Mouse (Mus musculus): ENCODE results near the gene Ier3. TPM values are rescaled to one million over a fixed set of nuclear protein-coding genes. Genes with fewer than 3 reads are reported as not detected.

Ier3 gene
- polyA plus RNA-seq (2012; rRNA removed), result 6.1 and 8.6 TPM in 2 replicates

- Histone ChIP-seq H3K27ac (ENCODE audit: insufficient read depth, low read depth, low read length) (peak within 1 kb of the TSS; percentile 72), H3K4me1 (ENCODE audit: control insufficient read depth, insufficient read depth, insufficient read length, low read length) (peaks cover 2% of the 10 kb centered on the region; the same call in 1 of the 2 replicates), H3K27me3 (ENCODE audit: control insufficient read depth, insufficient read depth, low read length) (no peaks in the 10 kb centered on the region), H3K4me3 (ENCODE audit: low read depth, low read length) (peak within 1 kb of the TSS; percentile 74), H3K36me3 (ENCODE audit: control insufficient read depth, insufficient read depth, low read length) (peaks cover 3% of the 10 kb centered on the region; the same call in 1 of the 2 replicates)
- TF ChIP-seq POLR2A (IDR thresholded peaks at IDR 0.05; ENCODE audit: low read depth, low read length) (peak; percentile 98), CTCF (IDR thresholded peaks at IDR 0.05; ENCODE audit: extremely low read depth, insufficient read length, insufficient replicate concordance, low read depth, low read length) (no peak)
- under 1% methylated on average over 62 of the region's 62 CpGs for WGBS
Observed at GRCm38 (mm10) chr17:35821439-35822430, at the start of gene Ier3. TSS of gene Ier3 (plus strand) at chr17:35821684.

GRCm38 (mm10) chr17:35776811-35777609 lies 44.5 kb upstream of the Ier3 start:
- Histone ChIP-seq H3K27me3 (ENCODE audit: control insufficient read depth, insufficient read depth, low read length) (no peaks in the 10 kb centered on the region), H3K4me3 (ENCODE audit: low read depth, low read length) (no peak overlapping the region), H3K36me3 (ENCODE audit: control insufficient read depth, insufficient read depth, low read length) (no peaks in the 10 kb centered on the region), H3K27ac (ENCODE audit: insufficient read depth, low read depth, low read length) (peak overlapping the region; percentile 63), H3K4me1 (ENCODE audit: control insufficient read depth, insufficient read depth, insufficient read length, low read length) (peaks cover 9% of the 10 kb centered on the region; the same call in 1 of the 2 replicates)
- 28% methylated on average over 13 of the region's 13 CpGs for WGBS
- TF ChIP-seq POLR2A (IDR thresholded peaks at IDR 0.05; ENCODE audit: low read depth, low read length), result no peak

- Histone ChIP-seq H3K27ac (ENCODE audit: insufficient read depth, low read depth, low read length) (peak overlapping the region; percentile 44; the same call in 1 of the 2 replicates), H3K4me1 (ENCODE audit: control insufficient read depth, insufficient read depth, insufficient read length, low read length) (peaks cover 9% of the 10 kb centered on the region; the same call in 1 of the 2 replicates), H3K4me3 (ENCODE audit: low read depth, low read length) (no peak overlapping the region), H3K36me3 (ENCODE audit: control insufficient read depth, insufficient read depth, low read length) (no peaks in the 10 kb centered on the region), H3K27me3 (ENCODE audit: control insufficient read depth, insufficient read depth, low read length) (no peaks in the 10 kb centered on the region)
- WGBS, result 77% methylated on average over 6 of the region's 6 CpGs
- TF ChIP-seq POLR2A (IDR thresholded peaks at IDR 0.05; ENCODE audit: low read depth, low read length) (no peak), CTCF (IDR thresholded peaks at IDR 0.05; ENCODE audit: extremely low read depth, insufficient read length, insufficient replicate concordance, low read depth, low read length) (no peak)
Observed at GRCm38 (mm10) chr17:35778965-35779364, 42.5 kb upstream of the Ier3 start.

- 44% methylated on average over 10 of the region's 10 CpGs for WGBS
- peak overlapping the region; percentile 44 for H3K27ac ChIP-seq (ENCODE audit: insufficient read depth, low read depth, low read length)
Observed at GRCm38 (mm10) chr17:35779466-35780205, 41.8 kb upstream of the Ier3 start.

GRCm38 (mm10) chr17:35780362-35780761 lies 41.1 kb upstream of the Ier3 start:
- Histone ChIP-seq H3K27ac (ENCODE audit: insufficient read depth, low read depth, low read length) (peak overlapping the region; percentile 44; the same call in 1 of the 2 replicates), H3K4me1 (ENCODE audit: control insufficient read depth, insufficient read depth, insufficient read length, low read length) (peaks cover 9% of the 10 kb centered on the region; the same call in 1 of the 2 replicates), H3K36me3 (ENCODE audit: control insufficient read depth, insufficient read depth, low read length) (no peaks in the 10 kb centered on the region), H3K27me3 (ENCODE audit: control insufficient read depth, insufficient read depth, low read length) (no peaks in the 10 kb centered on the region), H3K4me3 (ENCODE audit: low read depth, low read length) (no peak overlapping the region)
- TF ChIP-seq POLR2A (IDR thresholded peaks at IDR 0.05; ENCODE audit: low read depth, low read length) (no peak), CTCF (IDR thresholded peaks at IDR 0.05; ENCODE audit: extremely low read depth, insufficient read length, insufficient replicate concordance, low read depth, low read length) (no peak)
- WGBS, result 83% methylated on average over 7 of the region's 7 CpGs

More at GRCm38 (mm10) chr17:35779466-35780205, 41.8 kb upstream of the Ier3 start:
- no peak for TF ChIP-seq POLR2A (IDR thresholded peaks at IDR 0.05; ENCODE audit: low read depth, low read length)
- TF ChIP-seq CTCF (IDR thresholded peaks at IDR 0.05; ENCODE audit: extremely low read depth, insufficient read length, insufficient replicate concordance, low read depth, low read length), result no peak
- Histone ChIP-seq H3K36me3 (ENCODE audit: control insufficient read depth, insufficient read depth, low read length) (no peaks in the 10 kb centered on the region), H3K4me1 (ENCODE audit: control insufficient read depth, insufficient read depth, insufficient read length, low read length) (peaks cover 9% of the 10 kb centered on the region; the same call in 1 of the 2 replicates), H3K4me3 (ENCODE audit: low read depth, low read length) (no peak overlapping the region), H3K27me3 (ENCODE audit: control insufficient read depth, insufficient read depth, low read length) (no peaks in the 10 kb centered on the region)

GRCm38 (mm10) chr17:35782398-35782797 lies 39.1 kb upstream of the Ier3 start:
- Histone ChIP-seq H3K27ac (ENCODE audit: insufficient read depth, low read depth, low read length) (no peak overlapping the region), H3K27me3 (ENCODE audit: control insufficient read depth, insufficient read depth, low read length) (no peaks in the 10 kb centered on the region), H3K4me3 (ENCODE audit: low read depth, low read length) (no peak overlapping the region), H3K4me1 (ENCODE audit: control insufficient read depth, insufficient read depth, insufficient read length, low read length) (peaks cover 2% of the 10 kb centered on the region; the same call in 1 of the 2 replicates), H3K36me3 (ENCODE audit: control insufficient read depth, insufficient read depth, low read length) (no peaks in the 10 kb centered on the region)
- 85% methylated on average over 2 of the region's 2 CpGs for WGBS
- TF ChIP-seq POLR2A (IDR thresholded peaks at IDR 0.05; ENCODE audit: low read depth, low read length) (no peak), CTCF (IDR thresholded peaks at IDR 0.05; ENCODE audit: extremely low read depth, insufficient read length, insufficient replicate concordance, low read depth, low read length) (peak; percentile 48; the same call in 1 of the 2 replicates)
